Mouse (Mus musculus) intestine, postnatal 0 days (tissue): ENCODE measurements at regions not wholly inside any gene's neighbourhood (a gene's known extent, or its start where the extent isn't known, plus 50 kb on each side); places are given as distances from the start of the nearest gene placed in this dataset.

Experiments used
- ATAC-seq: fragments of 200-750 bp; cut with Nextera tagmentation; 2 replicates; pipeline ENCODE4 v1.8.0; 2017; ENCODE audit warnings: mild to moderate bottlenecking, moderate TSS enrichment, moderate library complexity
- H3K27ac ChIP-seq: fragments of 300-500 bp; sonication (generic); 2 replicates; pipeline ENCODE4 v1.5.1; 2014; ENCODE audit warnings: mild to moderate bottlenecking, low read depth, low read length, moderate library complexity
- H3K27me3 ChIP-seq: fragments of 300-500 bp; sonication (generic); replicated peaks from 2 replicates; pipeline ENCODE4 v1.6.1; 2014; ENCODE audit warnings: low read length, mixed read lengths; ENCODE audit not compliant: control insufficient read depth, insufficient read depth
- H3K36me3 ChIP-seq: fragments of 300-500 bp; sonication (generic); 2 replicates; pipeline ENCODE4 v1.6.1; 2014; ENCODE audit warnings: mild to moderate bottlenecking, moderate library complexity; ENCODE audit not compliant: control insufficient read depth, insufficient read depth
- H3K4me1 ChIP-seq: fragments of 300-500 bp; sonication (generic); replicated peaks from 2 replicates; pipeline ENCODE4 v1.6.1; 2014; ENCODE audit warnings: antibody characterized with exemption, low read length, mixed read lengths; ENCODE audit not compliant: control insufficient read depth, insufficient read depth
- H3K4me2 ChIP-seq: fragments of 300-500 bp; sonication (generic); replicated peaks from 2 replicates; pipeline ENCODE4 v1.6.1; 2014; ENCODE audit warnings: low read depth, mild to moderate bottlenecking, moderate library complexity
- H3K4me3 ChIP-seq: fragments of 300-500 bp; sonication (generic); 2 replicates; pipeline ENCODE4 v1.5.1; 2014; ENCODE audit warnings: low read depth, low read length
- H3K9ac ChIP-seq: fragments of 300-500 bp; sonication (generic); 2 replicates; pipeline ENCODE4 v1.6.1; 2014; ENCODE audit warnings: mild to moderate bottlenecking, low read depth, low read length
- H3K9me3 ChIP-seq: fragments of 300-500 bp; sonication (generic); 2 replicates; pipeline ENCODE4 v1.6.1; 2016; ENCODE audit warnings: mixed run types; ENCODE audit not compliant: control insufficient read depth
- CTCF ChIP-seq: sonication (generic); IDR thresholded peaks from 2 replicates; pipeline ENCODE4 v1.5.1; 2016; ENCODE audit warnings: low read depth, mild to moderate bottlenecking, control low read depth, antibody characterized with exemption, moderate library complexity
- WGBS: fragments of 180-500 bp; shearing (Covaris S2); extraction: QIAGEN DNeasy Blood & Tissue Kit; methylation state at CpG from one replicate; pipeline ENCODE4 v1.1.7; 2014; 5-methylcytosine and 5-hydroxymethylcytosine counted together

- TF ChIP-seq CTCF = no peak
- 75% methylated on average over 6 of the region's 6 CpGs for WGBS
- Histone ChIP-seq H3K27me3 (no peaks in the 10 kb centered on the region), H3K9me3 (no peaks in the 10 kb centered on the region), H3K4me1 (no peaks in the 10 kb centered on the region), H3K4me3 (no peak overlapping the region), H3K27ac (no peak overlapping the region), H3K36me3 (no peaks in the 10 kb centered on the region), H3K9ac (no peak overlapping the region), H3K4me2 (no peak overlapping the region)
- no peak for ATAC-seq
Measured at GRCm38 (mm10) chr1:121046581-121046980, 285.8 kb downstream of the Insig2 start.

GRCm38 (mm10) chr1:121047406-121047805 lies 285.0 kb downstream of the Insig2 start:
- WGBS = 52% methylated on average over 2 of the region's 2 CpGs
- Histone ChIP-seq H3K9ac (no peak overlapping the region), H3K4me2 (no peak overlapping the region), H3K4me3 (no peak overlapping the region), H3K4me1 (no peaks in the 10 kb centered on the region), H3K36me3 (no peaks in the 10 kb centered on the region), H3K27ac (no peak overlapping the region), H3K27me3 (no peaks in the 10 kb centered on the region), H3K9me3 (no peaks in the 10 kb centered on the region)
- no peak for TF ChIP-seq CTCF
- ATAC-seq = no peak

GRCm38 (mm10) chr1:121049684-121050083 lies 282.7 kb downstream of the Insig2 start:
- Histone ChIP-seq H3K4me2 (no peak overlapping the region), H3K4me1 (no peaks in the 10 kb centered on the region), H3K27ac (no peak overlapping the region), H3K4me3 (no peak overlapping the region), H3K36me3 (no peaks in the 10 kb centered on the region), H3K9ac (no peak overlapping the region), H3K9me3 (no peaks in the 10 kb centered on the region), H3K27me3 (no peaks in the 10 kb centered on the region)
- 84% methylated on average over 4 of the region's 4 CpGs for WGBS
- no peak for ATAC-seq
- no peak for TF ChIP-seq CTCF

- no peaks in the 10 kb centered on the region for H3K27me3 ChIP-seq
- H3K4me2 ChIP-seq = no peak overlapping the region
- H3K36me3 ChIP-seq = no peaks in the 10 kb centered on the region
- no peak overlapping the region for H3K4me3 ChIP-seq
- ATAC-seq = no peak
- TF ChIP-seq CTCF = no peak
- no peaks in the 10 kb centered on the region for H3K4me1 ChIP-seq
- 37% methylated on average over 12 of the region's 12 CpGs for WGBS
- H3K27ac ChIP-seq = no peak overlapping the region
- H3K9me3 ChIP-seq = no peaks in the 10 kb centered on the region
- H3K9ac ChIP-seq = no peak overlapping the region
Measured at GRCm38 (mm10) chr1:121050695-121051495, 281.5 kb downstream of the Insig2 start.

- no peak for ATAC-seq
- Histone ChIP-seq H3K4me2 (no peak overlapping the region), H3K27ac (no peak overlapping the region), H3K9me3 (no peaks in the 10 kb centered on the region), H3K4me1 (no peaks in the 10 kb centered on the region), H3K36me3 (no peaks in the 10 kb centered on the region), H3K4me3 (no peak overlapping the region), H3K27me3 (no peaks in the 10 kb centered on the region), H3K9ac (no peak overlapping the region)
- 70% methylated on average over 6 of the region's 6 CpGs for WGBS
- TF ChIP-seq CTCF = no peak
Measured at GRCm38 (mm10) chr1:121051496-121052119, 280.8 kb downstream of the Insig2 start.

GRCm38 (mm10) chr1:121052120-121052501 lies 280.3 kb downstream of the Insig2 start:
- no peaks in the 10 kb centered on the region for H3K4me1 ChIP-seq
- 81% methylated on average over 5 of the region's 5 CpGs for WGBS
- no peak for ATAC-seq

More at GRCm38 (mm10) chr1:121052120-121052501, 280.3 kb downstream of the Insig2 start:
- Histone ChIP-seq H3K36me3 (no peaks in the 10 kb centered on the region), H3K27me3 (no peaks in the 10 kb centered on the region), H3K9ac (no peak overlapping the region), H3K4me3 (no peak overlapping the region), H3K27ac (no peak overlapping the region), H3K9me3 (no peaks in the 10 kb centered on the region), H3K4me2 (no peak overlapping the region)
- no peak for TF ChIP-seq CTCF
